Mouse (Mus musculus) midbrain, embryonic 12.5 days (tissue): ENCODE measurements around the gene Cd207. TPM values are rescaled to one million over a fixed set of nuclear protein-coding genes. Genes with fewer than 3 reads are reported as not detected.

Experiments used
- ATAC-seq: fragments of 200-750 bp; cut with Nextera tagmentation; 2 replicates; pipeline ENCODE4 v1.8.0; 2017; ENCODE audit warnings: low read depth, moderate TSS enrichment, moderate library complexity; ENCODE audit not compliant: low FRiP score
- H3K27ac ChIP-seq: fragments of 300-500 bp; sonication (generic); replicated peaks from 2 replicates; pipeline ENCODE4 v1.5.1; 2016; ENCODE audit warnings: mild to moderate bottlenecking
- H3K27me3 ChIP-seq: fragments of 300-500 bp; sonication (generic); 2 replicates; pipeline ENCODE4 v1.6.1; 2016; ENCODE audit warnings: mild to moderate bottlenecking
- H3K36me3 ChIP-seq: fragments of 300-500 bp; sonication (generic); 2 replicates; pipeline ENCODE4 v1.6.1; 2016
- H3K4me1 ChIP-seq: fragments of 300-500 bp; sonication (generic); 2 replicates; pipeline ENCODE4 v1.6.1; 2016
- H3K4me2 ChIP-seq: fragments of 300-500 bp; sonication (generic); replicated peaks from 2 replicates; pipeline ENCODE4 v1.6.1; 2016; ENCODE audit warnings: mild to moderate bottlenecking, moderate library complexity
- H3K4me3 ChIP-seq: fragments of 300-500 bp; sonication (generic); 2 replicates; pipeline ENCODE4 v1.5.1; 2016; ENCODE audit warnings: mild to moderate bottlenecking
- H3K9ac ChIP-seq: fragments of 300-500 bp; sonication (generic); replicated peaks from 2 replicates; pipeline ENCODE4 v1.6.1; 2016; ENCODE audit warnings: mild to moderate bottlenecking, moderate library complexity
- H3K9me3 ChIP-seq: fragments of 300-500 bp; sonication (generic); 2 replicates; pipeline ENCODE4 v1.6.1; 2016; ENCODE audit warnings: mild to moderate bottlenecking
- WGBS: fragments of 180-500 bp; shearing (Covaris S2); methylation state at CpG from one replicate; pipeline ENCODE4 v1.1.7; 2016; 5-methylcytosine and 5-hydroxymethylcytosine counted together
- polyA plus RNA-seq: library from polyadenylated mRNA; unstranded; fragments of >200 nt; fragmentation: Nextera tagmentation; extraction: Ambion mirVana; gene quantifications from 2 replicates; pipeline ENCODE4 v1.2.1, GENCODE M21; 2016

The Cd207 gene
- not detected in 2 replicates for polyA plus RNA-seq

- no peaks in the 10 kb centered on the region for H3K9me3 ChIP-seq
- H3K4me1 ChIP-seq = no peaks in the 10 kb centered on the region
- WGBS = 71% methylated on average over 4 of the region's 4 CpGs
Observed at GRCm38 (mm10) chr6:83677757-83678156, at the start of gene Cd207. Cd207 (minus strand) TSS chr6:83677857.

DNA sequence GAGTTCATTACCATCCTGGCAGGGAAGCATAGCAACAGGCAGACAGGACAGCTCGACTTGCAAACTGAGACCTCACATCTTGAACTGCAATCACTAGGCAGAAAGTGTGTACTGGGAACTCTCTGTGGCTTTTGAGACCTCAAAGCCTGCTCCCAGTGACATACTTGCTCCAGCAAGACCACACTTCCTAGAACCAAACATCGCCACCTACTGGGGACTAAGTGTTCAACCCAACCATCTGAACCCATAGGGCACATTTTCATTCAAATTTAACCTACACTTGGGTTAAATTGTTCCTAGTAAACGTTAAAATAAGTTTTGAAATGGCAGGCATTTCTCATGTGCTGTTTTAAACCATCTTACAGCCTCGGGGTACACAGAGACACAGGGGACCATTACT is 49.5 kb upstream of the Cd207 start:
- no peak for ATAC-seq
- H3K36me3 ChIP-seq = no peaks in the 10 kb centered on the region
- H3K9me3 ChIP-seq = no peaks in the 10 kb centered on the region
- no peaks in the 10 kb centered on the region for H3K4me1 ChIP-seq
- no peak overlapping the region for H3K4me3 ChIP-seq
- peaks cover 42% of the 10 kb centered on the region for H3K27me3 ChIP-seq
- 39% methylated on average over 4 of the region's 4 CpGs for WGBS
- no peak overlapping the region for H3K27ac ChIP-seq
- H3K4me2 ChIP-seq = no peak overlapping the region
- H3K9ac ChIP-seq = no peak overlapping the region

More at GRCm38 (mm10) chr6:83677757-83678156, at the start of gene Cd207:
- Histone ChIP-seq H3K27me3 (0 out of 2 replicates have a peak, but pooled peaks cover 7% of the 10 kb centered on the region), H3K4me2 (no peak within 1 kb of the TSS), H3K27ac (no peak within 1 kb of the TSS), H3K36me3 (no peaks in the 10 kb centered on the region), H3K9ac (no peak within 1 kb of the TSS), H3K4me3 (no peak within 1 kb of the TSS)
- no peak for ATAC-seq

GRCm38 (mm10) chr6:83722526-83722925 is 44.9 kb upstream of the Cd207 start:
- H3K4me3 ChIP-seq = no peak overlapping the region
- H3K27me3 ChIP-seq = peaks cover 68% of the 10 kb centered on the region
- H3K9ac ChIP-seq = no peak overlapping the region
- ATAC-seq = no peak
- H3K27ac ChIP-seq = no peak overlapping the region
- no peak overlapping the region for H3K4me2 ChIP-seq
- H3K36me3 ChIP-seq = no peaks in the 10 kb centered on the region
- 23% methylated on average over 6 of the region's 6 CpGs for WGBS
- H3K4me1 ChIP-seq = no peaks in the 10 kb centered on the region
- H3K9me3 ChIP-seq = no peaks in the 10 kb centered on the region

- whole genome bisulfite sequencing = under 1% methylated on average over 8 of the region's 8 CpGs
- H3K27me3 ChIP-seq = peaks cover 97% of the 10 kb centered on the region
Observed at GRCm38 (mm10) chr6:83717026-83717425, 39.4 kb upstream of the Cd207 start.

DNA sequence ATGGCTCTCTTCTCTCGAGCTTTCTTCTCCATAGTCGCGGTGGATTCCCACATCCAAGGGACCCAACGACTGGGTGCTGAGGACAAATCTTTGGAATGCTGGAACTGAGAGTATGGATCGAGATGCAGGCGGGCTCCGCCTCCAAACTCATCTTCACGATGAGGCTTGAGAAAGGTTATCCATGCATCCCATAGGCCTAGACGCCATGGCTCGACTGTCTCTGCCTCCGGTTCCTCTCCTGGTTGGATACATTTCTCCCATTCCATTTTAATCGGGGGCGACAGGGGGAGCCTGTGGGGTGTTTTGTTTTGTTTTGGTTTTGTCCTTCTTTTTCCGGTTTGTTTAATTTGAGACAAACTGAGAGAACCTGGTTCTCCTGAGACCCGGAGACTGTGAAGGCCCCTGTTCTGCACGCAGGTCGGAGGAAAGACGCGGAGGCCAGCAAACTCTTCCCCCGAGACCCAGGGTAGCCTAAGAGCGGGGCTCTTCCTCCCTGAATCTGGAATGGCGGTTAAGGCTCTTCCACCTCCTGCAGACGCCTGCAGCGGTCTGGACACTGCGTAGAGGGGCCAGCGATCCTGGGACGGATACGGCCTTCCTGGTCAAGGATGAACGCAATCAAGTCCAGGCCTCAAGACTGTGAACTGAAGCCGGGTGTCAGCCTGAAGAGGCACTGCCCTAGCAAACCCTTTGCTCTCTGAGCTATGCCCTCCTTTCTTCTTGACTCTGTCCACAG is 38.0 kb upstream of the Cd207 start:
- Histone ChIP-seq H3K4me1 (peaks cover 17% of the 10 kb centered on the region), H3K27ac (no peak overlapping the region), H3K9me3 (no peaks in the 10 kb centered on the region), H3K9ac (no peak overlapping the region), H3K4me2 (no peak overlapping the region), H3K36me3 (no peaks in the 10 kb centered on the region), H3K27me3 (peaks cover 97% of the 10 kb centered on the region), H3K4me3 (no peak overlapping the region)
- ATAC-seq = no peak
- 2% methylated on average over 30 of the region's 30 CpGs for WGBS

More at GRCm38 (mm10) chr6:83717026-83717425, 39.4 kb upstream of the Cd207 start:
- Histone ChIP-seq H3K9ac (no peak overlapping the region), H3K36me3 (no peaks in the 10 kb centered on the region), H3K4me3 (no peak overlapping the region), H3K4me2 (no peak overlapping the region), H3K27ac (no peak overlapping the region), H3K4me1 (peaks cover 3% of the 10 kb centered on the region), H3K9me3 (no peaks in the 10 kb centered on the region)
- ATAC-seq = no peak

GRCm38 (mm10) chr6:83714221-83715123 is 36.8 kb upstream of the Cd207 start:
- Histone ChIP-seq H3K4me1 (peaks cover 21% of the 10 kb centered on the region), H3K27me3 (peaks cover 97% of the 10 kb centered on the region), H3K36me3 (no peaks in the 10 kb centered on the region), H3K27ac (no peak overlapping the region), H3K9ac (no peak overlapping the region), H3K4me3 (no peak overlapping the region), H3K9me3 (no peaks in the 10 kb centered on the region), H3K4me2 (no peak overlapping the region)
- WGBS = 1% methylated on average over 34 of the region's 34 CpGs
- no peak for ATAC-seq

GRCm38 (mm10) chr6:83713271-83714136 is 35.8 kb upstream of the Cd207 start:
- Histone ChIP-seq H3K4me2 (no peak overlapping the region), H3K9ac (no peak overlapping the region), H3K36me3 (no peaks in the 10 kb centered on the region), H3K27ac (no peak overlapping the region), H3K9me3 (no peaks in the 10 kb centered on the region), H3K4me3 (no peak overlapping the region), H3K27me3 (peaks cover 98% of the 10 kb centered on the region), H3K4me1 (peaks cover 21% of the 10 kb centered on the region)
- ATAC-seq = no peak
- WGBS = 1% methylated on average over 12 of the region's 12 CpGs

DNA sequence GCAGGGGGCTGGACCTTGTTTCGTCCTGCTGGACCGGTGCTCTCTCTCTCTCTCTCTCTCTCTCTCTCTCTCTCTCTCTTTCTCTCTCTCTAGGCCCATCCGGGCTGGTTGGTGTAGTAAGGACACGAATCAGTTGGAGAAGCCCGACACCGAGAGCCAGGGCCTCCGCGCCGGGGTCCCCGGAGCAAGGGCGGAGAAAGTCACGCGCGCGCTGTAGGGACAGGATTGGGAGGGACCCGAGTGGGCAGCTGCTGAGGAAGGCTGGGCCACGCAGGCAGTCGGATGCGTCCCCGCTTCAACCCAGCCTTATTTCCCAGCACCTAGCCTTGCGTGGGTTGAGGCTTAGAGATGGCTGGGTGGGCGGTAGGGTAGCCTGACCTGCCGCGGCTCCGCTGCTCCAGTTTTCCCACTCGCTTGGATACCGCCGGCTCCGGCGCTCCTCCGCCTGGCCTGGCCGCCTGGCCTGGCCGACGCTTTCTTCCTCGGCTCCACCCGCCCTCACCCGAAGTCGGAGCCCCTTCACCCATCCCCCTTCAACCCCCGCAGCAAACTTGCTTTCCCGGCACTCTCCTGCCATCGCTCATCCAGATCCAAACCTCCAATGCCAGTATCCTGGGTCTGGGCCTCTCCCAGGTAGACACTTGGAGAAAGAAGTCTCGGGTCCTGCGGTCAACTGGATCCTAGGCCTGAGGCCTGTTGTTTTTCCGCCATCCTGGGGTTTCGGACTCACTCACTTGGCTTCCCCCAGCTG is 34.2 kb upstream of the Cd207 start:
- ATAC-seq = no peak; the same call in 1 of the 2 replicates
- H3K9me3 ChIP-seq = no peaks in the 10 kb centered on the region
- WGBS = under 1% methylated on average over 45 of the region's 45 CpGs

DNA sequence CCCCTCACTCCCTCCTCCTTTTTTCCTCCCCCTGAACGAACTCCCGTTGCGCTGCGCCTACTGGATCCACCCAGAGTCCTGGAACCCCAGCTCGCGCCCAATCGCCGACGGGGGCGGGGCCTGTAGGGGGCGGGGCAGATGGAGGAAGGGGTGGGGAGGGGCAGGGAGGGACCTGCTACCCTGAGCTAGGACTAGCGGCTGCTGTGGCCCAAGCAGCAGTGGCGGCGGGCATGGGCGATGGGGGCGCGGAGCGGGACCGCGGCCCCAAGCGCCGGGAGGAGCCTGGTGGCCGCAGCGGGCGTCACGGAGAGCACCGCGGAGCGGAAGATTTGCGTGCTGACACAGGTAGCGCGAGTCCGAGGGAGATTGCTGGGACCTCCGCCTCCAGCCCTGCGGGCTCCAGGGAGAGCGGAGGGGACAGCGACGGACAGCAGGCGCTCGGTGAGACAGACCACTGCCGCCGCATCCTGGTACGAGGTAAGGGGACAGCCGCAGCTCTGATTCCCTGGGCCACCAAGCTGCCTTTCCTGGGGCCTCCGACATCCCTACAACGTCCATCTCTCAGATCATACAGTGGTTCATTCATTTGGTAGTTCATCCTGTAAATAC is 33.5 kb upstream of the Cd207 start, which contains the start of gene Vax2:
Gene Vax2, plus strand, starts transcription at position 198 of the 609 bp plus-strand sequence.
- peak; percentile 92 for ATAC-seq
- WGBS = under 1% methylated on average over 41 of the region's 46 CpGs
- H3K4me3 ChIP-seq = peak within 1 kb of the TSS; percentile 46
- peak within 1 kb of the TSS; percentile 76 for H3K4me2 ChIP-seq
- H3K27me3 ChIP-seq = peaks cover 100% of the 10 kb centered on the region
- H3K27ac ChIP-seq = no peak within 1 kb of the TSS
- H3K36me3 ChIP-seq = no peaks in the 10 kb centered on the region
- no peaks in the 10 kb centered on the region for H3K9me3 ChIP-seq
- H3K4me1 ChIP-seq = peaks cover 21% of the 10 kb centered on the region
- H3K9ac ChIP-seq = peak within 1 kb of the TSS; percentile 44

More for the DNA sequence above, 34.2 kb upstream of the Cd207 start:
- Histone ChIP-seq H3K27ac (no peak overlapping the region), H3K36me3 (no peaks in the 10 kb centered on the region), H3K9ac (peak overlapping the region; percentile 34; the same call in 1 of the 2 replicates), H3K4me2 (peak overlapping the region; percentile 76), H3K4me1 (peaks cover 21% of the 10 kb centered on the region), H3K27me3 (peaks cover 98% of the 10 kb centered on the region), H3K4me3 (peak overlapping the region; percentile 46)

DNA sequence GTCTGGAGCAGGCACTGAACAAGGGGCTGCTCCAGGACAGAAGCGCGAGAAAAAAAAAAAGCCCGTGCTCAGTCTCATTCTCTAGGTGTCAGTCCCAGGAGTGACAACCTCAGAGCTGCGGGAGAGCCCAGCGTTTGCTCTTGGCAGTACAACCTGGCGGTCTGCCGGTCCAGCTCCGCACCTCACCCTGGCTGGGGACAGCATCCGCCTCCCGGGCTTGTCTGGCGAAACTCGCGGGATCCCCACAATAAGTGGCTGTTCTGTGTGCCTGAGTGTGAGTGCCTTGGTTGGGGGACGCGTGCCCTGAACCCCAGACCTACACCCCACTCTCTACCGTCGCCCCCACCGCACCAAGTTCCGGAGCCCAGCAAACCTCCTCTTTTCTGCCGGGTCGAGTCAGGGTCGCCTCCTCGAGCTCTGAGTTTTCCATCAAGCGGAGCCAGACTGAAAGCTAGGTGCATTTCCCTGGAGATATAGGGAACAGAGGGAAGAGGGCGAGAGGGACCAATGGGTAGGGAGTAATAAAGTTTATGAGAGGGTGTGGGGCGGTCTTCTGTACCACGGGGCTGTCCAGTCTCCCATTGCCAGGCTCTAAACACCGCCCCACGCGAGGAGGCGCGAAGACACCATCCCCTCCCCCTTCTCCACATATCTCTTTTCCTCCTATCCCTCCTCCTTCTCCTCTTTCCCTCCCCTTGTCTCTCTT is 32.9 kb upstream of the Cd207 start:
- peaks cover 21% of the 10 kb centered on the region for H3K4me1 ChIP-seq
- no peaks in the 10 kb centered on the region for H3K36me3 ChIP-seq

More for the DNA sequence above, 32.9 kb upstream of the Cd207 start:
- no peaks in the 10 kb centered on the region for H3K9me3 ChIP-seq
- H3K27me3 ChIP-seq = peaks cover 100% of the 10 kb centered on the region
- H3K27ac ChIP-seq = no peak overlapping the region
- H3K9ac ChIP-seq = peak overlapping the region; percentile 44; the same call in 1 of the 2 replicates
- H3K4me3 ChIP-seq = peak overlapping the region; percentile 46
- WGBS = 1% methylated on average over 32 of the region's 32 CpGs
- peak overlapping the region; percentile 76 for H3K4me2 ChIP-seq
- peak; percentile 57 for ATAC-seq
